Mouse (Mus musculus) cortical plate, adult 2 months (tissue): Measurements from ENCODE around the gene Asxl1.

Source experiments
- CTCF ChIP-seq: fragments of 200-500 bp; IDR thresholded peaks from 2 replicates; pipeline ENCODE4 v1.5.1; 2011; ENCODE audit warnings: mild to moderate bottlenecking, control low read depth, low read length; ENCODE audit not compliant: insufficient read depth; ENCODE audit errors: extremely low read depth
- POLR2A ChIP-seq: fragments of 200-500 bp; IDR thresholded peaks from 2 replicates; pipeline ENCODE4 v1.6.1; 2011; ENCODE audit warnings: mild to moderate bottlenecking, low read length, control low read depth; ENCODE audit not compliant: insufficient read depth; ENCODE audit errors: extremely low read depth

DNA sequence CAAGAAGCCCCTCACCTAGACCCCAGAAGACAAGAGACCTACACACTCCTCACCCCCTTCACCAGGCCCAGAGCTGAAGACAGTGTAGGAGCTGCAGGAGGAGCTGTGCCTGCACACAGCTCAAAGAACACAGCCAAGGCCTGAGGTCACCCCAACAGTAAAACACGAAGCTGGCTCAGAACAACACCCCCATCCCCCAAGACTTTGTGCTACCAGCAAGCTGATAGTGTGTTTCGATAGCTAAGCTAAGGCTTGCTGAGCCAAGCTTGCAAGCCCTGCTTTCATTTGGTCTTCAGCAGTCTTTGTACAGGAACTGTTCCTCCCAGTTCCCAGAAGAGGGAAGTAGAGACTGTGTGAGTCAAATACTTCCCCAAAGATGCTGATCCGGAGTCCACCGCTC, 46.8 kb upstream of the Asxl1 start:
- TF ChIP-seq CTCF = no peak
- TF ChIP-seq POLR2A = no peak
